Mouse (Mus musculus) embryo, embryonic 10 days (tissue): Measurements from ENCODE around the gene Cryba1.
"Not testable (repeated sequence)": the region's sequence is repeated elsewhere in the genome, so short reads cannot be mapped to it uniquely, and the experiment has no call there.

ENCODE experiments used
- DNase-seq: peaks from one replicate; pipeline ENCODE4 v3.0.0-alpha.2; 2015; ENCODE audit warnings: low spot score

Cryba1 gene

DNA sequence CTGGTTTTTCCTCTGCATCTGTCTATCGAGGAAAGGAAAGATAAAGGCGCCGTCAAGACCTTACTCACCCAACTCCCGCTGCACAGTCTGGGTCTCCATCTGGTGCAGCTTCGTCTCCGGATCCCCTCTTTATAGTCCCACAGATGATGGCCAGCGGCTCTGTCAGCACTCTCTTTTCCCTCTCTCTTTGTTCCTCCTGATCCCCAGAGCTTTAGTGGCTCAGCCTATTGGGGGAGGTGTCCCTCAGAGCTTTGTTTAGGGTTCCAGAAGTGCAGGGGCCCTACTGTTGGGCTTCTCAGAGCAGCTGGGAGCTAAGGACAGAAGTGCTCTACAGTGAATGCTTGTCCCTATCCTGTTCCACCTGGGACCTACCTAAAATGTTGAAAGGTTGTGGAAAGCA, at the start of gene Cryba1:
Cryba1 (minus strand) TSS at position 101 of the 400 bp plus-strand sequence.
- DNase-seq: no peak

DNA sequence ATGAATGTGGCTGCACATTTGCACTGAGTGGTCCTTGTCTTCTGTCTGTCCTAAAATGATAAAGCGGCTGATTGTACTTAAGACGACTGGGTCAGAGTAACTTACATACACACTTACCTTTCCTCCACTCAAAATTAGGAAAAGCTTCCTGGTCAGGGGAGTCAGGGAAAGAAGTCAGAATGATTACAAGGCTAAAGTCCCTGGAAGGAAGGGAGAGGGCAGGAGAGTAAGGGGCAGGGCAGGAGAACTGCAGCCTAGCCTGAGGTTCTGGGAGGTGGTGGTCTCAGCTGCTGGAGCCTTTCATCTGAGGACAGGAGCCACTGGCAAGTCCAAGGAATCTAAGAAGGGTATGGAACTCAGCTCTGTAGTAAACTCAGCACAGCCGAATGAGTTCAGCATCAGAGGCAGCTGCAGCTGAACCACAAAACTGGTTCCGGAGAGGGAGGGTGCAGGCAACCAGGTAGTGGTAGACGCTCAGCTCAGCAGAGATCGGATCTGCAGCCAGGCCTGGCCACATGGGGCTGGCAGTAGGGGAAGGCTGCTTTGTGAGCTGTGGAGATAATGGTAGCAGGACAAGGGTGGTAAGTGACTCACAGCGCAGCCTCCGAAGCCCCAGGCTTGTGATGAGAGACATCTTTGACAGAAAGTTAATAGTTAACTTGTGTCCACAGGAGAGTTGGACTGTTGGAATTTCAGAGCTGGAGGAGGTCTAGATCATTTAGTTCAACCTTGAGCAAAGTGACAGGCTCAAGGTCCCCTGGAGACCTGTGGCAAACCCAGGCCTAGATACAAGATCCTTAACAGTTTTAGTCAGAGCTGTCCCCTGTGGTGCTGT, 47.0 kb upstream of the Cryba1 start:
- DNase-seq: no peak

DNA sequence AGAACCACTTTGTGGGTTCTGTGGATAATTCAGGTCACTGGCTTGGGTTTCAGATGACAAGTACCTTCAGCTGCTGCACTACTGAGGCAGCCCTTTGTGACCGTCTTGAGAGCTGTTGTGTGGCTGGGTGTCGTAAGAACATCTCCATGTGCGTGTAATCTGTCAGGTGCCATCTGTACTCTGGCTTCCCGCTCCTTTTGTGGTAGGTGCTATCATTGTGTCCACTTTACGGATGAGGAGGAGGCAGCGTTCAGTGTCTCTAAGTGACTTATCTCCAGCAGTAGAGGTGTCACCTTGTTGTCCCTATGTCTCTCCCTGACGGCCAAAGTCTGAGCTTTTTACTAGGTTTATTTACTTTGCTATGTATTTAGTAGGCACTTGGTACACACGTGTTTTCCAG, 45.3 kb upstream of the Cryba1 start:
- no peak for DNase-seq

DNA sequence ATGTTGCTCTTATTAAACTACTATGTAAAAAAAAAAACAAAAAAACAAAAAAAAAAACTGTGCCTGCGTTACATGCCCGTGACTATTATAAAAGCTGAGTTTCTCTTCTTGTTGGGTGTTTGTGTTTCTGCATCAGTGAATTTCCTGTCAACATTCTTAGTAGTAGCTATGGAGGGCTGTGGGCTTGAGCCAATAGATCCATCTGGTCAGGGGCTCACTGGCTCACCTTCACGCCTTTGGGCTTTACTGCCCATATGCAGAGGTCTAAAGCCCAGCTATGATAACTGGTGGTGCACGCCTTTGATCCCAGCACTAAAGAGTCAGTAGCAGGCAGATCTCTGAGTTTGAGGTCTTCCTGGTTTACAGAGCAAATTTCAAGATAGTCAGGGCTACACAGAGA, 44.4 kb upstream of the Cryba1 start:
- no peak for DNase-seq

DNA sequence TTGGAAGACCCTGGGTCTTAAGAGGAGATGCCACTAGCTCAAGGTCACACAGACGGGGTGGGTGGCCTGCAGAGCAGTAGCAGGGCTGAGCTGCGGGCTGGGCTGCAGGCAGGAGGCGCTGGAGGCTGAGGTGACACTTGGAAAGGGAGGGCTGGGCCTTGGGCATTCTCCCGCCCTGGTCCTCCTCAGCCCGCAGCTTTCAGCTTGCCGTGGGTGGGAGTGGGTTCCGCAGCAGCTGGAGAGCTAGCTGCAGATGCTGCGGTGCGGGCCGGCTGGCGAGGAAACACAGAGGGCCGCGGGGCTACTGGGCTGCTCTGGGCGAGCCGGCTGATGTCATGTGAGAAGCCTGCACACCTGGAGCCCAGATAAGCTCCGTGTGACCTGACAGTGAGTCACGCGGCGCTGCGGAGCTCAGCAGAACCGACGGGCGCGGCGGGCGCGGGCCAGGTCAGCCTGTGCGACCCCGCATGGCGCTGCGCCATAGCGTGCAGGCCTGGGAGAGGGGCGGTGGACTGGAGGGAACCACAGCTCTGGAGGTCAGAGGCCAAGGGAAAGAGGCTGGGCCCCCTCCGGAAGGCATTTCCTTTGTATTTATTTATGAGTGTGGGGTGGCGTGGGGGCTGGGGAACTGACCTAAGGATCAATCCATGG, 41.4 kb upstream of the Cryba1 start:
- peak; percentile 79 for DNase-seq

DNA sequence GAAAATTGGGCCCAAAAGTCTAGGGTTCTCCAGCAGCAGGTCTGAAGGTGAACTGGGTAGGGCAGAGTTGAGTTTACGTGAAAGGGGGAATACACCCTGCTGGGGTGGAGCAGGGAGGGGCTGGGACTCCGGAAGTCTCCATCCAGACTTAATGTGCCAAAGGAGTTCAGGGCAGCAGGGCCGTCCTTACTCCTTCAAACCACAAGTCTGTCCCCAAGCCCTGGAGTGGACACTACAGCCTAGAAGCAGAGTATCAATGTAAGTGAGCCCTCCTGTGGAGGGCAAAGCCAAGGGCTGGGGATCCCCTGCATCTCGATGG, 40.3 kb upstream of the Cryba1 start:
- DNase-seq: no peak

DNA sequence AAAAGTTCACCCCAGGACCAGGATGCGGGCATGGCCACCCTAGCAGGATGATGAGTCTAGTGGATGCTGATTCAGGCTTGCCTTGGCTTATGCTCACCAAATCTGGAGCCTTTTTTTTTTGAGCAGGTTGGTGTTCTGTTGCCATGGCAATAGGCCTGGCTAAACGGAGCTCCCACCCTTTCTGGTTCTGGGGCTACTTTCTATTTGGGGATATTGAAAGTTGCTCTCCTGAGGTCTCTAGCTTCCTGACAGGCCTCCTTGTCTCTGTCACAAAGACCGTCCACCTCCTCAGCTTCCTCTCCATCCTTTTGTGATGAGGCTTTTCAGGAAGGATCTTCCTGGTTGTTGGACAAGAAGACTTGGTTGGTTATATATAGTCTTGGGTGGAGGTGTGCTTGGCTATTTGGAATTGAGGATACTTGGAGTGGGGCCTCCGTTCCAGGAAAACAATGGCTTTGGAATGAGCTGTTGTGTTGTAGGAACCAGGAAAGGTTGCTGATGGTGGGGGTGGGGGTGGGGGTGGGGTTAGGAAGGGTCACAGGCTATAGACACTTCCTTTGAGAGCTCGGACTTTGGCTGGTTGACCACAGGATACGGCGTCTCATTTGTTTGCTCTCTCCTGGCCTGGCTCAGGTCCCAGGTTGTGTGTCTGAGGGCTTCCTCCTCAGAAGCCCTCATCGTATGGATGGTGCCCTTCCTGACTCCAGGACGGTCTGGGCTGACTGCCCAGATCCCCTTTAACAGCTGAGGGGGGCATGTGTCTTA, 39.8 kb upstream of the Cryba1 start:
- DNase-seq: no peak

DNA sequence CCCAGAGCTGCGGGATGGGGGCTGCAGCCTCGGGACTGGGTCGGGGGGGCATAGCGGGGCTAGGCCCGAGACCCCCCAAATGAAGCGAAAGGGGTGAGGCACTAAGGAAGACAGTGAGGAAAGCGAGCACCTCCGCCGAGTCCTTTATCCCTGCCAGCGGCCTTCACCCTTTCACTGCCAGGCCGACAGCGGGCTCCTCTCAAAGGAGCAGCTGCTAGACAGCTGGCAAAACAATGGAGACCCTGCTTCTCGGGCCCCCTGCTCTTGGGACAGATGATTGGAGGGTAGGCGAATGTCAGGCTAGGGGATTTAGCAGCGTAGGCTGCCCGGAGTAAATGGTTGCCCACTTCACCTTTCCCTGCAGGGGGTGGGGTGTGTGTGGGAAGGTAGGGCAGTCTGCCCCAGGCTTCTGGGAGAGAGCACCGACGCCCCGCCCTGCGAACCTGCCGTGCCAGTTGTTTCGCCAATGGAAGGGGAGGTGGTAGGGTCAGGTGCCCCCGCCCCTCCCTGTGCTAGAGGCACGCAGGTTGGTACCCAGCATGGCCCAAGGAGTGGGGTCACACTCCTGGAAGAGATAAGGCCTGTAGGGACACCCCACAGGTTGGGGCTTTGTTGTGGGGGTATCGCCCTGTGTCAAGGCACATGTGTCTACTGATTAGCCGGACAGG, 38.7 kb upstream of the Cryba1 start:
- peak; percentile 78 for DNase-seq

DNA sequence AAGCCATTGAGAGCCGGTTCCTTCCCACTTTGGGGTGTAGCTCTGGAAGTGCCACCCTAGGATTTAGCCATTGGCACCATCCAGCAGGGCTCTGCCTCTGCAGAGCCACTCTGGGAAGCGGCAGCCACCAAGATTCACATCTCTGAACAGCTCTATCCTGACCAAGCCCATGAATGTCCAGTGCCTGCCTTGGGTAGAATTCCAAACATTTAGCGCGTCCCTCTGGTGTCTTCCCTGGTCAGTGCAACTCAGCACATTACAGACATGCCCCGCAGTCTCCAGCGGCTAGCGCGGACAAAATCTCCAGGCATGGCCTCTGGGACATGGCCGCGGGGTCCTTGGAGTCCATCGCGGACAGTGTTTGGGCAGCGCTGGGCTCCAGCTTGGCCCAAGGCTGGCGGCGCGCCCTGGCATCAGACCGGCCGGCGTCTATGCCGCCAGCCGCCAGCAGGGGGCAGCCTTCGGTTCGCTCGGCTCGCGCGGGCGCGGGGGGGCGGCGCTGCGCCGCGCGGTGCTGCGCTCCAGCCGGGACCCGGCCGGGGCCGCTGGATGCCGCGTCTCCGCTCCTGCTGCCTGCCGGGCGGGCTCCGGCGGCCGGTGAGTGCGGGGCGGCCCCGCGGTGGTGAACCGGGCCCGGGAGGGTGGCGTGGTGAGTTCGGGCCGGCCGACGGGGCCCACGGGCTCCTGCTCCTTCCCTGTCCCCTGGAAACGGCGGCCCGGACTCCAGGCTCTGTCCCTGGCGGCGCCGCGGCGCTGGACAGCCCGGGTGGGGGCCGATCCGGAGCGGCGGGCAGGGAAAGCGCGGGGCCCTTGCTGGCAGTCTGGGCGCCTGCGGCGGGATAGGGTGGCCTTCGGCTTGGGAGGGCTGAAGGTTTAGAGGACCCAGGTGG, 37.9 kb upstream of the Cryba1 start, which contains the start of gene Myo18a:
Myo18a (plus strand) TSS at position 464 of the 890 bp plus-strand sequence.
- DNase-seq: peak; percentile 80

DNA sequence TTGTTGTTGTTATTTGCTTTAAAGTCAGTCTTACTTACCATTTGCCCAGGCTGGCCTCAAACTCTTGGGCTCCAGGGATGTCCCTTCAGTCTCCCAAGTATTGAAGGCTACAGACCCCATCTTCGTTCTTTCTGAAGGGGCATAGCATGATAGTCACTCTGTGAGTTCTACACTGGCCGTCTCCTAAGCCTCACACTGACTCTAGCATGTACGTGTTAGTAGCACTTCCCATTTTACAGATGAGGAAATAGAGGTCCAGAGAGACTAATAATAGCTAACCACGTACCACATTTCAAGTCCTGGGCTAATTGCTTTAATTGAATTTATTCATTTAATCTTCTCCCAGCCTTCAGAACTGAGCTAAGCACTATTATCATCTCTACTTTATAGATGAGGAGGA, 34.9 kb upstream of the Cryba1 start:
- DNase-seq: no peak

DNA sequence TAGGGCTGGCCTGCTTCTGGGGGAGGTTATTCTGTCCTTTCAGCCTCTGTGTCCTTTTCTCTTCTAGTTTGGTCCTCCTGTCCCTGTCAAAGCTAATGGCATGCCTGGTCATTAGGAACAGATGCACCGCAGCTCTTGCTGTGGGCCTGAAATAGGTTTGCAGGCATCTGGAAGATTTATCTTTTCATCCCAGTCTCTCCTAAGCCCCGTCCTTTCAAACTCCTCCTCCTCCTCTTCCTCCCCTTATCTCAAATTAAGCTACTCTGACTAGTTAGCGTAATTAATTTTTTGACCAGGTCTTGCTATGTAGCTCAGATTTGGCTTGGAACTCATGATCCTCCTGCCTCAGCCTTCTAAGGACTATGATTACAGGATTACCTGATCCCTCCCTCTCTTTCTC, 28.4 kb upstream of the Cryba1 start:
- no peak for DNase-seq

DNA sequence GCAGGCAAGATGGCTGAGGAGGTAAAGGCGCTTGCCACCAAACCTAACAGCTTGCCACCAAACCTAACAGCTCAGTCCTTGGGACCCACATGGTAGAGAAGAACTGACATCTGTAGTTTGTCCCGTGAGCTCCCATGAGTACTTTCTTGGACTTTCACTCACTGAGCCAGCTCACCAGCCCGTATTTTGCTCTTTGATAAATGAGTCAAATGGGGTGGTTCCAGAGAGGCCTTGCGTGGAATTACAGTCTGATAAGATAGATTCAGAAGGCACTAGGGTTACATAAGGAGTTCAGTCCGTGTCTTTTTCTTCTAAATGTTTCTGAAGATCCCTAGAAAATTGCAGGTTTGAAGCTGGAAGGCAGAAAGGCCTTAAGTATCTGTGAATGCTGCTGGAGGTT, 27.4 kb upstream of the Cryba1 start:
- DNase-seq: no peak

DNA sequence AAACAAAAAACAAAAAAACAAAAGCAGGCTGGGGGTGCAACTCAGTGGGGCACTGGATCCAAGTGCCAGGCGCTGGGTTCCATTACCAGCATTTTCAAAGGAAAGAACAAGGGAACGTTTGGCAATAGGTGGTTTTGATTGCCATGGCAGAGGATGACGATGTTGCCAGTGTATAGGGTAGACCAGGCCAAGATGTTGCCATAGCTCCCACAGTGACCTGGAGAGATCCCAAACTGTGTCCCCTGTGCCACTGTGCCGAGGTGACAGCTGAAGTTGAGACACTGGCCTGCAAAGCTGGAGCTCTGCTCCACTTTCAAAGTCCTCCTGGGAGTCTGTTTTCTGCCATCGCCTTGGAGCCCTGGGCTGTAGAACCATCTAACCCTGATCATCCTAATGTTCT, 23.9 kb upstream of the Cryba1 start:
- no peak for DNase-seq

DNA sequence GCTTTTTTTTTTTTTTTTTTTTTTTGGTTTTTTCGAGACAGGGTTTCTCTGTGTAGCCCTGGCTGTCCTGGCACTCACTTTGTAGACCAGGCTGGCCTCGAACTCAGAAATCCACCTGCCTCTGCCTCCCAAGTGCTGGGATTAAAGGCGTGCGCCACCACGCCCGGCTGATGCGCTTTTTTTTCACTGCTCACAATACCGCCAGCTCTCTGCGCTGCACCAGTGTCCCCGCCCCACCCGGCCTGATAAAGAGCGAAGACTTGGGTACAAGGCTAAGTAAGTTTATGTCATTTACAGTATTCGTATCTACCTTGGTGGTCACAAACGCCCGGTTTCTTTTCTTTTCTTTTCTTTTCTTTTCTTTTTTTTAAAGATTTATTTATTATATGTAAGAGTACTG, 22.0 kb upstream of the Cryba1 start:
- DNase-seq: not testable (repeated sequence)

DNA sequence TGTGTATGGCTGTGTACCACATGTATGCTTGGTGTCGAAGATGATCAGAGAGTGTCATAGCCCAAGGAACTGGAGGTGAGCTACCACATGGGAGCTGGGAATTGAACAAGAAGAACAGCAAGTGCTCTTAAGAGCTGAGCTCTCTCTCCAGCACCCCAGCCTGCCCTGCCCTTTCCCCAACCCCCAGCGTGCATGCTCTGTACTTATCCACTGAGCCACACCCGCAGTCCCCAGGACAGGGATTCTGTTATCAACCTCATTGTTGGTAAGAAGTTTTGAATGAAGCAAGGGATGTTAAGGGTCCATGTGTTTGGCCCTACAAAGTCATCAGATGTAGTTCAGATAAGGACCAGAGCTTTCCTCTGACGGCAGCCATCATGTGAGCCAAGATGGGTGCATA, 21.6 kb upstream of the Cryba1 start:
- DNase-seq: no peak

DNA sequence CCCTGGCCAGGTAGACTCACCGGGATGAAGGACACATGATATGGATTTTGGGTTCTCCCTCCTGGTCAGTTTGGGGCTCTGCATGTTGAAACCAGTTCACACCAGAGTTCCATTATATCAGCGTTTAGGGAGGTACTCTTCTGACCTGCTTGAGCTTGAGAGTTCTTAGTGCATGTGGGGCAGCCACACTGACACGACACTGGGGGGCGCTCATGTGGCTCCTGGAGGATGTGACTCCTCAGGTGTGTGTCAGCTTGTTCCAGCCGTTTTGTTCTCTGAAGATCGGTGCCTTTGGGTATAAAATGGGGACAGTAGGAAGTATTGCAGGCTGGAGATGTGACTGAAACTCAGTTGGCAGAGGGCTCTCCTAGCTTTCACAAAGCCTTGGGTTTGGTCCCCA, 18.9 kb upstream of the Cryba1 start:
- no peak for DNase-seq

DNA sequence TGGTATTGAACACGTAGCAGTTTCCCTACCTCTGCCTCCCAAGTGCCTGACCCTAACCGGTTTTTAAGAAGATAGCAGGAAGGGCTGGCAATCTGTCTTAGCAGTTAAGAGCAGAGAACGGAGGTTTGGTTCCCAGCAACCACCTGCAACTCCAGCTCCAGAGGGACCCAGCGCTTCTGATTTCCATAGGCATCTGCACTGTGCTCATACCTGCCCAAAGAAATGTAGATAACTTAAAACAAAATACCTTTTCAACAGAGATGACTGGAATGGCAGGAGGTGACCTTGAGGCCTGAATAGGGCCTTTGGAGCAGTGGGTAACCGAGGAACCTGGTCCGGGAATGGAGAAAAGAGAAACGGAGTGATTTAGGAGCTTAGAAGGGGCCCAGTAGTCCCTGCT, 13.5 kb upstream of the Cryba1 start:
- no peak for DNase-seq

DNA sequence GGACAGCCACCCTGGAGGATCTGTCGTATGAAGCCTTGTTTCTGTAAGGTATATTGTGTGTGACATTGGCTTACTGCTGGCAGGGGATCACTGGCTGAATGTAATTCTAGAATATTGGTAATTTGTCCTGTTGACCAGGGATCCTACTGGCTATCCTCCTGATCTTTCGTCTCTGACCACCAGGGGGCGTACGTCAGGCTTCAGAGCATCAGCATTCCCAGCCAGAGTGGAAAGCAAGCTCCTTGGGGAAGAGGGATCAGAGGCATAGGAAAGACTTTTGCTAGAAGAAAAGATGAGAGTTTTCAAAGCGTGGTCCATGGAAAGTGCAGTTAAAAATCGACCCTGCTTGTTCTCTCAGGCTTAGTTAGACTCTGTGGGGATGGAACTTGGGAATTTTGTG, 12.2 kb upstream of the Cryba1 start:
- DNase-seq: peak; percentile 93

DNA sequence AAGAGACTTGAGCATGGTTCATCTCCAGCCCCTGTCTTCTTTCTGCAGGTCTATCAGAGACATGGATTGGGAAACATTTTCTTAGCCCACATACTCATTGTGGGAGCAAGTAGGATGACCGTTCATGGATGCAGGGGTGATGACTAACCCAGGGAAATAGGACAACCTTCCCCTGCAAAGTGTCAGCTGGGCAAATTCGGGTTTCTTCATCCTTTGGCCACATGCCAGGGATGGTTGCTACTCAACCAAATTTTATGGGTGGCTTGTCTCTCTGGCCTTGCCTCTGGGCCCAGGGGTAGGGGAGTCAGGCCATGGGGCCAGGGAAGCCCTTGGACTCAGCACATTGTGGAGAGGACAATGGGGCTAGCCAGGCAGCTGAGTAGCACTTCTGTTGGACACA, 3.5 kb upstream of the Cryba1 start:
- DNase-seq: no peak

DNA sequence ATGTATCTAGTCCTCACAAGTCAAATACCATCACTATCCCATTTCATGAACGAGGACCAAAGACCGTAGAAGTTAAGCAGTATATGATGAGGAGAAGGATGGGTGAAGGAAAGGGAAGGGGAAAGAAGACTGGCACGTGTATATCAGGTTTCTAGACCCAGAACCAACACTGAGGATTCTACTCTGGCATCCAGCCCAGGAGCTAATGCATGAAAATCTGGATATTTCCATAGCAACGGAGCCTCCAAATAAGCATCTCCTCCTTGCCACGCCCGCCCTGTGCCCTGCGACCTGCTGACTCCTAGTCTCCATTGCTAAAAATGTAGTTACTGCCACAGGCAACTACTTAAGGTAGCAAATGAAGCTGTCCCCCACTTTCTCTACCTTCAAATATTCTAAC, 317 bp downstream of the Cryba1 start:
- no peak for DNase-seq

DNA sequence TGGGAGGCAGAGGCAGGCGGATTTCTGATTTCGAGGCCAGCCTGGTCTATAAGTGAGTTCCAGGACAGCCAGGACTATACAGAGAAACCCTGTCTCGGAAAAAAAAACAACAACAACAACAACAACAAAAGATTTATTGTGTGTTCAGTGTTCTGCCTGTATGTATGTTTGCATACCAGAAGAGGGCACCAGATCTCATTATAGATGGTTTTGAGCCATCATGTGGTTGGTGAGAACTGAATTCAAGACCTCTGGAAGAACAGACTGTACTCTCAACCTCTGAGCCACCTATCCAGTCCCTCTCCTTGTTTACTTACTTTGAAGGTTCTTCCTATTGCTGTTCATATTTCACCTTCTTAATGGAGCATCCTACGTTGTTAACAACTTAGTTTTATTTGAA, 3.7 kb downstream of the Cryba1 start:
- no peak for DNase-seq

DNA sequence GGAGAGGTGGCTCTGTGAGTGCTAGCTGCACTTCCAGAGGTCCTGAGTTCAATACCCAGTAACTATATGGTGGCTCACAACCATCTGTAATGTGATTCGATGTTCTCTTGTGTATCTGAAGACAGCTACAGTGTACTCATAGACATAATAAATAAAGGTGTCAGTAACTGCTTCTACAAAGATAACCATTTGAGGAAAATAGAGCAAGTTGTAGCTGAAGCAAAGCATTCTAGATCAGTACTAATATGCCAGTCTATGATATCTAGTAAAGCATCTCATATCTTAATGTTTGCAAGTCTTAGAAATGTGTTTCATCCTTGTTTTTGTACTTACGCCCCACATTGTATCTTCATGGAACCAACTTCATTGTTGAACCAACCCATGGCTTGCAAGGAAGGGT, 6.0 kb downstream of the Cryba1 start:
- no peak for DNase-seq
